Mouse (Mus musculus): Measurements from ENCODE around the gene Sytl2.

DNA sequence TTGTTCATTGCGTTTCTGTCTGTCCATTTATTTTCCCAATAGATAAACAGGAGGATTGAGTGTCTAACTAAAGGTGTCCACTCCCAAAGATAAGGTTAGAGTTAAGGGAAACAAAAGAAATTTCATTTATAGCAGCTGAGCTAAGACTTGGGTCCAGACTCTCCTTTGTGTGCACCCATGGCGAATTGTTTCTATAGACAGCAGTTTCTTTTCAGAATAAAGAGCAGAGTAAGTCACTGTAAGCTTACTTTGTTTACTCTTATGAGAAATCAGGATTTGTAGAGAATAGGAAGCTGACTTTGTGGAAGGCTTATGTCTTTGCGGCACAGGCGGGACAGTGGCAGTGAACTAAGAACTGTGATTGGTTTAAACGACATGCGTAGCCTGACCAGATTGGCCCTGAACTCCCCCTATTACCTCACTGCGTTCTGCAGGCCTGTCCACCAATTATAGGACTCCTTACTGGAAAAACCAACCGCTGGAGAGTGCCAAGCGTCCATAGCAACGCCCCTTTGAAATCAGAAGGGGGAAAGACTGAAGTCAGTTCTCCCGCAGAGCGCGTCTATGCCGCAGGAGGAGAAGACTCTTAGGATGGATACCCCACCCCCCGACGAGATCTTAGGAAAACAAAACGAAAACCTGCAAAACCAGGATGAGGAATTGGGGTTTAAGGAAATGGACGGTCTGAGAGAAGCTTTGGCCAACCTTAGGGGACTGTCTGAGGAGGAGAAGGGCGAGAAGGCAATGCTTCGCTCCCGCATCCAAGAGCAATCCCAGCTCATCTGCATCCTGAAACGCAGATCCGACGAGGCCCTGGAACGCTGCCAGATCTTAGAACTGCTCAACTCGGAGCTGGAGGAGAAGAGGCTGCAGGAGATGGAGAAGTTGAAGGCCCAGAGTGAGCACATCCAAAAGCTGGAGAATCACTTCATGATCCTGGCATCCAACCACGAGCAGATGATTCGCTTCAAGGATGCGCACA is 124.3 kb downstream of the Sytl2 start, which contains the start of gene Ccdc89:
- no peak for TF ChIP-seq TBP (conservative IDR thresholded peaks at IDR 0.05; ENCODE audit: low read depth, low read length)
- TF ChIP-seq POLR2A (IDR thresholded peaks at IDR 0.05; ENCODE audit: low read depth, low read length): no peak
- TF ChIP-seq MXI1 (IDR thresholded peaks at IDR 0.05; ENCODE audit: low read depth, low read length): no peak
- no peak for TF ChIP-seq CTCF (conservative IDR thresholded peaks at IDR 0.05 in 1 of 2, IDR thresholded peaks at IDR 0.05 in 1 of 2; ENCODE audit: low read depth in 2 of 2, low read length in 2 of 2)
- no peak for TF ChIP-seq RAD21 (IDR thresholded peaks at IDR 0.05; ENCODE audit: low read depth, low read length)
- no peak for TF ChIP-seq HCFC1 (IDR thresholded peaks at IDR 0.05; ENCODE audit: low read depth, low read length)
